In the genomic region with DNA sequence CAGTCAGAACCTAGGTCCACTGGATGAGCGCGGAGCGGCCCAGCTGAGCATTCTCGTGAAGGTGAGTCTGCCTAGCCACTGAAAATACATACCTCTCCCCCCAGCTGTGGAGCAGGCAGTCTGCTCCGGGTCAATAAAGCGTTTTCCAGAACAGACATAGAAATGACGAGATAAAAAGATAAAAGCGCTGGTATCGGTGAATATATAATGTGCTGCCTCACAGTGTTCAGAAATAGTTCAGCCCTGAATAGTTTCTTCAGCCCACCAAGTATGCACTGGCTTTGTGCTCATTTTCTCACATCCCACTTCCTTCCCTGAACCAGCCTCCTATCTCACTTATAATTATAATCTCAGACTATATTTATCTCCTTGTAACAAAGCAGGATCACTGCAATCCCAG, we compare ENCODE assay signal across 34 mouse cellular contexts. TPM values are rescaled to one million over a fixed set of nuclear protein-coding genes. Genes with fewer than 3 reads are reported as not detected.
A peak's percentile ranks its signal among the peaks of the same experiment; 100 is the strongest.
DNase-seq lines count a peak whose midpoint lies in the region; ATAC-seq lines count a peak whose summit lies in the region.
"Had no signal": no experiment of that assay in that cellular context is flagged by ENCODE, and none has a peak within 500 bp of the region (broad histone marks: within the 10 kb centered on the region; RNA-seq: fewer than 3 reads in every experiment).

No protein-coding gene starts in this region.

- H3K9ac ChIP-seq in intestine, embryonic 14.5 days (ENCODE audit: low read length), result no peak overlapping the region
- no peak overlapping the region for H3K9ac ChIP-seq in intestine, embryonic 15.5 days
- H3K9ac ChIP-seq: embryonic facial prominence, embryonic 12.5 days; forebrain, embryonic 15.5 days; heart, embryonic 13.5 days; hindbrain, embryonic 15.5 days; liver, embryonic 15.5 days; lung, embryonic 14.5 days; midbrain, embryonic 15.5 days; neural tube, embryonic 15.5 days; stomach, embryonic 15.5 days had no signal

- H3K4me3 ChIP-seq in intestine, embryonic 14.5 days (ENCODE audit: low read depth, low read length), result no peak overlapping the region
- H3K4me3 ChIP-seq in intestine, embryonic 15.5 days (replicated peaks), result no peak overlapping the region
- H3K4me3 ChIP-seq: embryonic facial prominence, embryonic 12.5 days; forebrain, embryonic 15.5 days; heart, embryonic 13.5 days; hindbrain, embryonic 10.5 days; hindbrain, embryonic 15.5 days; liver, embryonic 15.5 days; midbrain, embryonic 10.5 days; midbrain, embryonic 15.5 days; neural tube, embryonic 15.5 days; stomach, embryonic 15.5 days had no signal

- intact Hi-C loops in left cerebral cortex, postnatal 14 days (cut with DNase I), result no loop called here

- WGBS in intestine, embryonic 14.5 days, result 93% methylated on average over 9 of the region's 9 CpGs
- WGBS in intestine, embryonic 15.5 days, result 91% methylated on average over 9 of the region's 9 CpGs

- DNase-seq in intestine, embryonic 14.5 days (ENCODE audit: low spot score), result peak; percentile 45
- DNase-seq in right cerebral cortex, adult 18-20 months, result peak; percentile 54
- no peak for DNase-seq in right cerebral cortex, postnatal 14 days
- peak; percentile 46 to 72 for DNase-seq in left cerebral cortex, postnatal 14 days (ENCODE audit: low spot score in 2 of 2)
- DNase-seq in right cerebral cortex, postnatal 25 days, result peak; percentile 42
- DNase-seq: adrenal gland, adult 8-10 months; B cell, adult 2 months; cerebellum, adult 11 months; cerebellum, adult 9-10 months; cerebellum, postnatal 36 days; embryo, embryonic 11 days; gastrocnemius, postnatal 36 days; heart, postnatal 10 days; kidney, adult 2 months; lung, embryonic 14.5 days; lung, postnatal 14 days; thymus, postnatal 14 days had no signal

- H3K27me3 ChIP-seq in intestine, embryonic 14.5 days (replicated peaks; ENCODE audit: control insufficient read depth, insufficient read depth, low read length), result no peaks in the 10 kb centered on the region
- H3K27me3 ChIP-seq in intestine, embryonic 15.5 days (replicated peaks), result no peaks in the 10 kb centered on the region
- H3K27me3 ChIP-seq: CH12.LX; embryonic facial prominence, embryonic 12.5 days; forebrain, embryonic 15.5 days; heart, embryonic 13.5 days; hindbrain, embryonic 15.5 days; liver, embryonic 15.5 days; midbrain, embryonic 15.5 days; neural tube, embryonic 15.5 days; stomach, embryonic 15.5 days had no signal

- H3K36me3 ChIP-seq in intestine, embryonic 14.5 days (ENCODE audit: control insufficient read depth, insufficient read depth, low read length), result peaks cover 100% of the 10 kb centered on the region
- H3K36me3 ChIP-seq in intestine, embryonic 15.5 days, result peaks cover 52% of the 10 kb centered on the region

- no peak overlapping the region for H3K4me2 ChIP-seq in intestine, embryonic 14.5 days (ENCODE audit: low read length)
- H3K4me2 ChIP-seq in intestine, embryonic 15.5 days (replicated peaks), result no peak overlapping the region
- H3K4me2 ChIP-seq: embryonic facial prominence, embryonic 12.5 days; forebrain, embryonic 15.5 days; heart, embryonic 13.5 days; hindbrain, embryonic 15.5 days; liver, embryonic 15.5 days; lung, embryonic 14.5 days; midbrain, embryonic 15.5 days; neural tube, embryonic 15.5 days; stomach, embryonic 15.5 days had no signal

- no peaks in the 10 kb centered on the region for H3K9me3 ChIP-seq in intestine, embryonic 14.5 days (ENCODE audit: control insufficient read depth, low read length)
- no peaks in the 10 kb centered on the region for H3K9me3 ChIP-seq in intestine, embryonic 15.5 days
- H3K9me3 ChIP-seq: embryonic facial prominence, embryonic 12.5 days; forebrain, embryonic 15.5 days; heart, embryonic 13.5 days; hindbrain, embryonic 10.5 days; hindbrain, embryonic 15.5 days; liver, embryonic 15.5 days; midbrain, embryonic 10.5 days; midbrain, embryonic 15.5 days; neural tube, embryonic 15.5 days; stomach, embryonic 15.5 days had no signal

- ATAC-seq in intestine, embryonic 14.5 days (replicated peaks; ENCODE audit: low FRiP score, low TSS enrichment, low read depth), result no peak
- no peak for ATAC-seq in intestine, embryonic 15.5 days
- ATAC-seq in CD4-positive, CD25-positive, alpha-beta regulatory T cell, adult 4 months, result no peak
- ATAC-seq in granulocyte monocyte progenitor cell, adult 5-6 weeks (replicated peaks; ENCODE audit: poor library complexity, severe bottlenecking), result no peak
- ATAC-seq: activated CD4-positive, CD25-positive, alpha-beta regulatory T cell, adult 4 months; forebrain, embryonic 15.5 days; inflammation-experienced regulatory T-cells, adult 6 months; midbrain, embryonic 15.5 days had no signal

- no peak overlapping the region for H3K27ac ChIP-seq in intestine, embryonic 14.5 days (ENCODE audit: low read depth)
- no peak overlapping the region for H3K27ac ChIP-seq in intestine, embryonic 15.5 days
- H3K27ac ChIP-seq: embryonic facial prominence, embryonic 12.5 days; forebrain, embryonic 15.5 days; heart, embryonic 13.5 days; hindbrain, embryonic 10.5 days; hindbrain, embryonic 15.5 days; kidney, postnatal 0 days; liver, embryonic 15.5 days; midbrain, embryonic 10.5 days; midbrain, embryonic 15.5 days; neural tube, embryonic 15.5 days; stomach, embryonic 15.5 days had no signal

- H3K4me1 ChIP-seq in intestine, embryonic 14.5 days (replicated peaks; ENCODE audit: control insufficient read depth, insufficient read depth, low read length), result no peaks in the 10 kb centered on the region
- H3K4me1 ChIP-seq in intestine, embryonic 15.5 days (replicated peaks), result no peaks in the 10 kb centered on the region
- H3K4me1 ChIP-seq: embryonic facial prominence, embryonic 12.5 days; forebrain, embryonic 15.5 days; hindbrain, embryonic 10.5 days; hindbrain, embryonic 15.5 days; liver, embryonic 15.5 days; midbrain, embryonic 10.5 days; midbrain, embryonic 15.5 days; neural tube, embryonic 15.5 days; stomach, embryonic 15.5 days had no signal

RNA-seq across cellular contexts. Expression of a gene that starts 24.5 kb away (rescaled TPM):
- polyA plus RNA-seq in intestine, embryonic 14.5 days (2014; fragmentation: Nextera tagmentation; extraction: Ambion mirVana), result 8.7 and 11.1 TPM in 2 replicates
- 8.6 and 8.9 TPM in 2 replicates for polyA plus RNA-seq in intestine, embryonic 15.5 days (2015; fragmentation: Nextera tagmentation; extraction: Ambion mirVana)
- total RNA-seq in left cerebral cortex, postnatal 14 days (2021), result 1 to 10 TPM; 6.1 to 6.3 TPM
- 10 to 100 TPM; 30.4 to 44.1 TPM for polyA plus RNA-seq in CD4-positive, CD25-positive, alpha-beta regulatory T cell, adult 4 months (2017; shearing (Covaris generic))
- total RNA-seq in granulocyte monocyte progenitor cell, adult 5-6 weeks (2014; fragmentation: Nextera tagmentation), result 14.1 and 21.9 TPM in 2 replicates
- 23.0 and 23.8 TPM in 2 replicates for total RNA-seq in granulocyte monocyte progenitor cell, adult 5-6 weeks (2017)

RNA-seq across cellular contexts. Expression of a gene that starts 25.0 kb away (rescaled TPM):
- polyA plus RNA-seq in intestine, embryonic 14.5 days (2014; fragmentation: Nextera tagmentation; extraction: Ambion mirVana), result 51.6 and 58.8 TPM in 2 replicates
- 38.2 and 44.2 TPM in 2 replicates for polyA plus RNA-seq in intestine, embryonic 15.5 days (2015; fragmentation: Nextera tagmentation; extraction: Ambion mirVana)
- 10 to 100 TPM; 38.0 to 38.1 TPM for total RNA-seq in left cerebral cortex, postnatal 14 days (2021)
- polyA plus RNA-seq in CD4-positive, CD25-positive, alpha-beta regulatory T cell, adult 4 months (2017; shearing (Covaris generic)), result 100 to 1,000 TPM in 1 of 2 experiments, 10 to 100 TPM in 1; 92.2 to 131 TPM
- 48.4 and 60.8 TPM in 2 replicates for total RNA-seq in granulocyte monocyte progenitor cell, adult 5-6 weeks (2014; fragmentation: Nextera tagmentation)
- 27.0 and 36.1 TPM in 2 replicates for total RNA-seq in granulocyte monocyte progenitor cell, adult 5-6 weeks (2017)

RNA-seq across cellular contexts. Expression of a gene that starts 55.0 kb away (rescaled TPM):
- 19.7 and 20.8 TPM in 2 replicates for polyA plus RNA-seq in intestine, embryonic 14.5 days (2014; fragmentation: Nextera tagmentation; extraction: Ambion mirVana)
- 19.4 and 20.0 TPM in 2 replicates for polyA plus RNA-seq in intestine, embryonic 15.5 days (2015; fragmentation: Nextera tagmentation; extraction: Ambion mirVana)
- total RNA-seq in left cerebral cortex, postnatal 14 days (2021), result 1 to 10 TPM; 8.1 to 8.5 TPM
- polyA plus RNA-seq in CD4-positive, CD25-positive, alpha-beta regulatory T cell, adult 4 months (2017; shearing (Covaris generic)), result 10 to 100 TPM in 1 of 2 experiments, 1 to 10 TPM in 1; 6.7 to 12.3 TPM
- total RNA-seq in granulocyte monocyte progenitor cell, adult 5-6 weeks (2014; fragmentation: Nextera tagmentation), result 6.6 and 9.7 TPM in 2 replicates
- total RNA-seq in granulocyte monocyte progenitor cell, adult 5-6 weeks (2017), result 6.6 and 7.3 TPM in 2 replicates

RNA-seq across cellular contexts. Expression of a gene that starts 55.2 kb away (rescaled TPM):
- 19.2 and 23.2 TPM in 2 replicates for polyA plus RNA-seq in intestine, embryonic 14.5 days (2014; fragmentation: Nextera tagmentation; extraction: Ambion mirVana)
- polyA plus RNA-seq in intestine, embryonic 15.5 days (2015; fragmentation: Nextera tagmentation; extraction: Ambion mirVana), result 17.7 and 18.2 TPM in 2 replicates
- total RNA-seq in left cerebral cortex, postnatal 14 days (2021), result 10 to 100 TPM; 13.7 to 20.1 TPM
- polyA plus RNA-seq in CD4-positive, CD25-positive, alpha-beta regulatory T cell, adult 4 months (2017; shearing (Covaris generic)), result 10 to 100 TPM; 15.3 to 25.7 TPM
- total RNA-seq in granulocyte monocyte progenitor cell, adult 5-6 weeks (2014; fragmentation: Nextera tagmentation), result 10.4 and 17.9 TPM in 2 replicates
- total RNA-seq in granulocyte monocyte progenitor cell, adult 5-6 weeks (2017), result 9.0 and 9.2 TPM in 2 replicates
